Mouse (Mus musculus): ENCODE measurements around the gene Tulp3. TPM values are rescaled to one million over a fixed set of nuclear protein-coding genes. Genes with fewer than 3 reads are reported as not detected.

Gene Tulp3
- polyA plus RNA-seq, 1 experiment from 2014 or later: 30.9 TPM

DNA sequence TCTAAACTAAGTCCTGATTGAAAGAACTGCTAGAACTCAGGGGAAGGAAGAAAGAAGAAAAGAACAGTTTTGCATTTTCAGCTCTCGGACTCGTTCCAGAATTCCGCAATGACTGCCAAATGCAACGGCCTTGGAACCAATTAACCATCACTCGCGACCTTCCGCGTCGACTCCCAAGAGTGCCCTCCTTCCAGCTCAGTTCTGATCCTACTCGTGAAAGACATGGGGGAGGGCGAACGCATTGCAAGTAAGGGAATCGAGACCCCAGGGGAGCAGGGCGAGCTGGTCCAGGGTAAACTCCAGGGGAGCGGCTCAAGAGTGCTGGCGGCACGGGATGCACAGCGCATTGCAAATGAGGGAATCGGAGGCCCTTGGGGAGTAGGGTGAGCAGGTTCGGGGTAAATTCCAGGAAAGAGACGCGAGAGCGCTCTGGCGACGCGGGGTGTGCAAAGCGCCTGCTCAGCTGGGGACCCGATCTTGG is 410 bp downstream of the Tulp3 start:
- Histone ChIP-seq H3K9me3 (replicated peaks) (no peaks in the 10 kb centered on the region), H3K4me3 (replicated peaks) (peak overlapping the region; percentile 85), H3K4me1 (peaks cover 37% of the 10 kb centered on the region), H3K36me3 (peaks cover 30% of the 10 kb centered on the region), H3K27ac (replicated peaks) (peak overlapping the region; percentile 95), H3K27me3 (no peaks in the 10 kb centered on the region), H3K9ac (peak overlapping the region; percentile 72), H3K4me2 (replicated peaks) (peak overlapping the region; percentile 78)
- ATAC-seq (ENCODE audit: insufficient number of reproducible peaks, low FRiP score, low TSS enrichment, low read depth): peak; percentile 39
- under 1% methylated on average over 28 of the region's 28 CpGs for WGBS

GRCm38 (mm10) chr6:128354140-128354539 is 1.5 kb downstream of the Tulp3 start:
- peak overlapping the region; percentile 85 for H3K4me3 ChIP-seq (replicated peaks)
- peaks cover 33% of the 10 kb centered on the region for H3K4me1 ChIP-seq
- no peak for ATAC-seq (ENCODE audit: insufficient number of reproducible peaks, low FRiP score, low TSS enrichment, low read depth)
- no peak overlapping the region for H3K9ac ChIP-seq
- H3K9me3 ChIP-seq (replicated peaks): no peaks in the 10 kb centered on the region
- H3K36me3 ChIP-seq: peaks cover 30% of the 10 kb centered on the region
- H3K27me3 ChIP-seq: no peaks in the 10 kb centered on the region
- H3K27ac ChIP-seq (replicated peaks): no peak overlapping the region
- 35% methylated on average over 3 of the region's 3 CpGs for WGBS
- H3K4me2 ChIP-seq (replicated peaks): peak overlapping the region; percentile 78

DNA sequence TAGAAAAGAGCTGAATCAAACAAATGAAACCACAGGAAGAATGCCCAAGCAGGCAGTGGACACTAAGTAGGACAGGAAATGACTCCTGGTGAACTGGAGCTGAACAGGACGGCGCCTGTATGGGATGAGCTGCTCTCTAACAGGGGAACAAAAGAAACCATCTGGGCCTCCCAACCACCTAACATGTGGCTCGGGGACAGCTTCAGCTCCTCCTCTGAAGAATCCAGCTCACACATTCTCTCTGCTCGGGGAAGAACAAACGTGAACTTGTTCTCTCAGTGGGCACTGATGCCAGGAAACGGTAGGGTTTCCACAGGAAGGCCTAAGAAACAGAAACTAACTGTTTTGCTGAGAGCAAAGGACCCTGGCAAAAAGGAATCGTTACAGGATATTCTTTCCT is 5.9 kb downstream of the Tulp3 start:
- Histone ChIP-seq H3K9me3 (replicated peaks) (no peaks in the 10 kb centered on the region), H3K4me3 (replicated peaks) (no peak overlapping the region), H3K27ac (replicated peaks) (peak overlapping the region; percentile 29), H3K27me3 (no peaks in the 10 kb centered on the region), H3K36me3 (peaks cover 8% of the 10 kb centered on the region; the same call in 1 of the 2 replicates), H3K4me1 (peaks cover 36% of the 10 kb centered on the region), H3K4me2 (replicated peaks) (no peak overlapping the region), H3K9ac (no peak overlapping the region)
- WGBS: 24% methylated on average over 7 of the region's 7 CpGs
- ATAC-seq (ENCODE audit: insufficient number of reproducible peaks, low FRiP score, low TSS enrichment, low read depth): no peak

GRCm38 (mm10) chr6:128346782-128347181 is 8.9 kb downstream of the Tulp3 start:
- H3K9ac ChIP-seq: no peak overlapping the region
- H3K4me1 ChIP-seq: peaks cover 24% of the 10 kb centered on the region
- 55% methylated on average over 6 of the region's 6 CpGs for WGBS
- peaks cover 16% of the 10 kb centered on the region; the same call in 1 of the 2 replicates for H3K36me3 ChIP-seq
- no peak overlapping the region for H3K4me3 ChIP-seq (replicated peaks)
- ATAC-seq (ENCODE audit: insufficient number of reproducible peaks, low FRiP score, low TSS enrichment, low read depth): no peak
- no peaks in the 10 kb centered on the region for H3K27me3 ChIP-seq
- H3K27ac ChIP-seq (replicated peaks): peak overlapping the region; percentile 68
- H3K9me3 ChIP-seq (replicated peaks): no peaks in the 10 kb centered on the region
- no peak overlapping the region for H3K4me2 ChIP-seq (replicated peaks)

DNA sequence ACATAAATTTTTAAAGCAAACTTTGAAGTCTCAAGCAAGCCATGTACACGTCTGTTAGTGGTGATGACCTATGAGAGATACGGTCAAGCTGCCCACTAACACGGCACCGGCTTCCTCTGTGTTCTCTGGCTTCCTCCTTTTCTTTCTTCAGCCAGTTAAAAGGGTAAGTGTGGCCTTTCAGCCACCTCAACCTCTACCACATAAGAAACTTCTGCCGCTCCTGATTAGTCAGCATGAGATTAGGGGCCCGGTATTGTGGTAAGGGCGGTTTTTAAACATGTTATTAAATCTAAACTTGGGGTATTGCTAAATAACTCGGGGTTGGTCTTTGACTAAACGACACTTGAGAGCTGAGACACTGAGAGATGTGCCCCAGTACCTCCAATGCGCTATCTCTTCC is 10.0 kb downstream of the Tulp3 start:
- peaks cover 13% of the 10 kb centered on the region; the same call in 1 of the 2 replicates for H3K36me3 ChIP-seq
- no peaks in the 10 kb centered on the region for H3K27me3 ChIP-seq
- no peak overlapping the region for H3K9ac ChIP-seq
- WGBS: 79% methylated on average over 10 of the region's 10 CpGs
- no peak overlapping the region for H3K4me2 ChIP-seq (replicated peaks)
- H3K27ac ChIP-seq (replicated peaks): no peak overlapping the region
- no peak overlapping the region for H3K4me3 ChIP-seq (replicated peaks)
- no peaks in the 10 kb centered on the region for H3K9me3 ChIP-seq (replicated peaks)
- no peak for ATAC-seq (ENCODE audit: insufficient number of reproducible peaks, low FRiP score, low TSS enrichment, low read depth)
- H3K4me1 ChIP-seq: peaks cover 28% of the 10 kb centered on the region

DNA sequence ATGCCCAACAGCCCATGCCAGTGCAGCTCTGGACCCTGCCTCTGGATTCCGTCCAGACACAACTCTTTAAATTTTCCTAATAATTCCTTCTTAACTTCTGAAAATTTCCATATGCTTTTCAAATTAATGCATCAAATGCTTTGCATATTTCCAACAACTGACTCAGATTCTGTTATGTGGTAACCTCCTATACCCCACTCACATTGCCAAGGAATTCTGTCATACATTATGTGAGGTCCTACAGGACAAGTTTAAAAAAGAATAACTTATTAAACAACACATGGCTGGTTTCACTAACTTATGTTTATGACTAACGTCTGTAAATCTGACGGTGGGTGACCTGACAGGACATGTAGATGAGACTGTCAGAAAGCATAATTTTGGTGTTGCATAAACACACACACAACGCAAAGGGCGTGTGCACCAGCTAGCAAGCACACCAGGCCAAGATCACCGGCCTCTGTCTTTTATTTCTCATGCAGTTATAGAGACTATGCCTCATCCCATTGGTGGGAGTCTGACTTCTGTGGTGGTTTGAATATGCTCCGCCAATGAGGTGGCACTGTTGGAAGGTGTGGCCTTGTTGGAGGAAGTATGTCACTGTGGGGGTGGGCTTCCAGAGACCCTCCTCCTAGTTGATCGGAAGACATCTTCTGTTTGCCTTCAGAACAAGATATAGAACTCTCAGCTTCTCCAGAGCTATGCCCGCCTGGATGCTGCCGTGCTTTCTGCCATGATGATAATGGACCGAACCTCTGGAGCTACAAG is 13.5 kb downstream of the Tulp3 start:
- H3K27ac ChIP-seq (replicated peaks): 0 out of 2 replicates have a peak overlapping the region, but pooled peaks have one; percentile 13
- no peak overlapping the region for H3K9ac ChIP-seq
- WGBS: 76% methylated on average over 11 of the region's 11 CpGs
- no peak overlapping the region for H3K4me2 ChIP-seq (replicated peaks)
- H3K27me3 ChIP-seq: no peaks in the 10 kb centered on the region
- no peak for ATAC-seq (ENCODE audit: insufficient number of reproducible peaks, low FRiP score, low TSS enrichment, low read depth)
- peaks cover 42% of the 10 kb centered on the region for H3K4me1 ChIP-seq
- H3K9me3 ChIP-seq (replicated peaks): no peaks in the 10 kb centered on the region
- peaks cover 12% of the 10 kb centered on the region; the same call in 1 of the 2 replicates for H3K36me3 ChIP-seq
- H3K4me3 ChIP-seq (replicated peaks): no peak overlapping the region

DNA sequence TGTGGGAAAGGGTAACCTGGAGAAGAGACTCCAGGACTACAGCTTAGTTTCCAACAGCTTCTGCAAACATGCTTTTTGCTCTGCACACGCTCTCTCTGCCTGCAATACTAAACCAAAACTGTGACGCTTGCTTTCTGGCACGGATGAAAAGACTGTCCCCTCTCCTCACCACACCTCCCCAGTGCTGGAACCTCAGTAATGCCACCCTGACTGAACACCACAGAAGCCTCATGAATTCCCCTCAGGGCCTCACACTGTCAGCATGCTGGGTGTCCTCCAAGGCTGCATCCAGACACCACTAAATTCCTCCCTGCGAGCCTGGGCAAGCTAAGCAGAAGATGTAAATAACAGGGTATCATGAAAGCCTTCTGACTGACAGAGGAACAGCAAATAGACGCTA is 16.8 kb downstream of the Tulp3 start:
- Histone ChIP-seq H3K9me3 (replicated peaks) (no peaks in the 10 kb centered on the region), H3K4me2 (replicated peaks) (no peak overlapping the region), H3K4me1 (peaks cover 43% of the 10 kb centered on the region), H3K27me3 (no peaks in the 10 kb centered on the region), H3K4me3 (replicated peaks) (no peak overlapping the region), H3K9ac (no peak overlapping the region), H3K36me3 (peaks cover 34% of the 10 kb centered on the region), H3K27ac (replicated peaks) (peak overlapping the region; percentile 61)
- ATAC-seq (ENCODE audit: insufficient number of reproducible peaks, low FRiP score, low TSS enrichment, low read depth): peak; percentile 87
- 16% methylated on average over 5 of the region's 5 CpGs for WGBS

GRCm38 (mm10) chr6:128337467-128337866 is 18.2 kb downstream of the Tulp3 start:
- 79% methylated on average over 7 of the region's 7 CpGs for WGBS
- no peak for ATAC-seq (ENCODE audit: insufficient number of reproducible peaks, low FRiP score, low TSS enrichment, low read depth)
- H3K4me2 ChIP-seq (replicated peaks): no peak overlapping the region
- no peak overlapping the region for H3K27ac ChIP-seq (replicated peaks)
- H3K4me3 ChIP-seq (replicated peaks): no peak overlapping the region
- no peak overlapping the region for H3K9ac ChIP-seq
- H3K9me3 ChIP-seq (replicated peaks): no peaks in the 10 kb centered on the region
- H3K27me3 ChIP-seq: no peaks in the 10 kb centered on the region
- H3K36me3 ChIP-seq: peaks cover 42% of the 10 kb centered on the region
- H3K4me1 ChIP-seq: peaks cover 40% of the 10 kb centered on the region

DNA sequence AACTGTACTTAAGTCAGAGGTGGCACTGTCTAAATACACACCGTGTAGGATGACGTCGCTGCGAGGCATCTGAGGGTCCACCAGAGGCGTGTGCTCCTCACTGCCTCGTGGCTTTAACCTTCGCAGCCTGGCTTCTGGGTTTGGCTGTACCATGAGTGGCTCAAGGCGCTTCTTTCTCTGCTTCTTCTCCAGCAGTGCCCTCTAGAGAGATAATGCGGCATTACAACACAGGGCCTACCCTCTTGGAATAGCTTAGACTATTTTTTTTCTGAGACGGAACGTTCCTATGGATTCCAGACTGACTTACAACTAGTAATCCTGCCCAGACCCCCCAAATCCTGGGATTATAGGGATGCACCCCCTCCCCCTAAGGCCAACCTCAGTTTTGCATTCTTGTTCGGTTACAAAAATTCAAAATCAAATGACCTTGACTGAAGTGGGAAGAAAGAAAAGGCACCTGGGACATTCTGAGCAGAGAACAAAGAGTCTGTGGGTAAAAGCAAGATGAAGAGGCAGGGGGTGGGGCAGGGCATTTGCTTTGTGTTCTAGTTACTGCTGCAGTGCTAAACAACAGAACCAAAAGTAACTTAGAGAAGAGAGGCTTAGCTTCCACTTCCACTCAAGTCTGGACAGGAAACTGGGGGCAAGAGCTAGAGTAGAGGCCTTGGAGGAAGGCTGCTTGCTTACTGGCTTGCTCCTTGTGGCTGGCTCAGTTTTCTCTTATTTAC is 21.1 kb downstream of the Tulp3 start:
- Histone ChIP-seq H3K27ac (replicated peaks) (peak overlapping the region; percentile 14; the same call in 1 of the 2 replicates), H3K27me3 (no peaks in the 10 kb centered on the region), H3K9ac (no peak overlapping the region), H3K36me3 (peaks cover 60% of the 10 kb centered on the region), H3K9me3 (replicated peaks) (peaks cover 8% of the 10 kb centered on the region; the same call in 1 of the 2 replicates), H3K4me3 (replicated peaks) (no peak overlapping the region), H3K4me1 (peaks cover 25% of the 10 kb centered on the region), H3K4me2 (replicated peaks) (no peak overlapping the region)
- ATAC-seq (ENCODE audit: insufficient number of reproducible peaks, low FRiP score, low TSS enrichment, low read depth): 0 out of 2 replicates have a peak, but pooled peaks have one; percentile 48
- WGBS: 14% methylated on average over 12 of the region's 12 CpGs

- H3K4me1 ChIP-seq: no peaks in the 10 kb centered on the region
- H3K27me3 ChIP-seq: no peaks in the 10 kb centered on the region
- WGBS: 6% methylated on average over 4 of the region's 4 CpGs
- H3K4me3 ChIP-seq (replicated peaks): no peak overlapping the region
- no peaks in the 10 kb centered on the region for H3K9me3 ChIP-seq (replicated peaks)
- peaks cover 22% of the 10 kb centered on the region for H3K36me3 ChIP-seq
- ATAC-seq (ENCODE audit: insufficient number of reproducible peaks, low FRiP score, low TSS enrichment, low read depth): no peak
- no peak overlapping the region for H3K9ac ChIP-seq
- no peak overlapping the region for H3K27ac ChIP-seq (replicated peaks)
- H3K4me2 ChIP-seq (replicated peaks): no peak overlapping the region
Measured at GRCm38 (mm10) chr6:128318317-128318716, 37.3 kb downstream of the Tulp3 start.

DNA sequence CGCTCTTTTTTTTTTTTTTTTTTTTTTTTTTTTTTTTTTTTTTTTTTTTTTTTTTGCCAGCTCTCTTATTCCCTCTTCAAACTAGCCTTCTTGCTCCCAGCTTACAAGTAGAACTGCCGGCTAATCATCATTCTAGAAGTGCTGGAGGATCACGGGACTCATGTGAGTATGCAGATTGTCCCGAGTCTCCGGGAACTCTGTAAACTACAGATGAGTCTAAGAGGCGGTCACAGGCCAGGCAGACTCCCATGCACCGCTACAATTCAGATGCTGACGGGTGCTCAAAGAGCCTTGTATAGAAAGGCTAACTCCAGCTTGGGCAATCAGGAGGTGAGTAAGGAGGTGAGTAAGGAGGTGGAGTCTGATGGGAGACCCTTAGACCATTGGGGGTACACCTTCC is 40.1 kb downstream of the Tulp3 start:
- Histone ChIP-seq H3K27me3 (no peaks in the 10 kb centered on the region), H3K36me3 (no peaks in the 10 kb centered on the region), H3K9me3 (replicated peaks) (no peaks in the 10 kb centered on the region), H3K4me2 (replicated peaks) (no peak overlapping the region), H3K27ac (replicated peaks) (no peak overlapping the region), H3K4me1 (no peaks in the 10 kb centered on the region), H3K4me3 (replicated peaks) (no peak overlapping the region), H3K9ac (no peak overlapping the region)
- no peak for ATAC-seq (ENCODE audit: insufficient number of reproducible peaks, low FRiP score, low TSS enrichment, low read depth)
- WGBS: 80% methylated on average over 8 of the region's 8 CpGs
